Mouse (Mus musculus) lung, postnatal 0 days (tissue): ENCODE measurements around the gene Fgf13.

Experiments used
- CTCF ChIP-seq: IDR thresholded peaks from 2 replicates; pipeline ENCODE4 v1.5.1; 2016; ENCODE audit warnings: antibody characterized with exemption, mild to moderate bottlenecking
- EP300 ChIP-seq: IDR thresholded peaks from 2 replicates; pipeline ENCODE4 v1.6.1; 2016; ENCODE audit warnings: antibody characterized with exemption, mild to moderate bottlenecking, control low read depth

DNA sequence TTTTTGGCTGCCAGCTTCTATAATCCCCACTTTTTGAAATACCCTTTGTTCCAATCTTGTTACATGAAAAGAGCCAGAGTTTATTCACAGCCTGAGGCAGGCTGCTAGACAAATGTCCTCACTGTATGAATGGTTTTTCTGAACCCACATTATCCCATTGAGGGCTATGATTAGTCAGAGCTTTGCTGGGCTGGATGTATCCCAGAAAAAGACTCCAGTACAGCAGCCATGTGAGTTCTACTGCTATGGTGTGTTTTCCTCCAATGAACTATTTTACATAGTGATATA lies 326.5 kb downstream of the Fgf13 start:
- TF ChIP-seq CTCF (no peak), EP300 (no peak)
